Mouse (Mus musculus) embryonic facial prominence, embryonic 13.5 days (tissue): Measurements from ENCODE around the gene Gm21969. TPM values are rescaled to one million over a fixed set of nuclear protein-coding genes. Genes with fewer than 3 reads are reported as not detected.

Source experiments
- ATAC-seq: fragments of 200-750 bp; cut with Nextera tagmentation; 2 replicates; pipeline ENCODE4 v1.8.0; 2017; ENCODE audit warnings: low read depth; ENCODE audit not compliant: insufficient number of reproducible peaks, insufficient read depth, low FRiP score, low TSS enrichment
- H3K27ac ChIP-seq: fragments of 300-500 bp; sonication (generic); 2 replicates; pipeline ENCODE4 v1.5.1; 2015; ENCODE audit warnings: moderate library complexity, mild to moderate bottlenecking, inconsistent platforms
- H3K27me3 ChIP-seq: fragments of 300-500 bp; sonication (generic); 2 replicates; pipeline ENCODE4 v1.6.1; 2015; ENCODE audit warnings: mild to moderate bottlenecking, inconsistent platforms
- H3K36me3 ChIP-seq: fragments of 300-500 bp; sonication (generic); 2 replicates; pipeline ENCODE4 v1.6.1; 2015; ENCODE audit warnings: mild to moderate bottlenecking, inconsistent platforms
- H3K4me1 ChIP-seq: fragments of 300-500 bp; sonication (generic); 2 replicates; pipeline ENCODE4 v1.6.1; 2015; ENCODE audit warnings: inconsistent platforms
- H3K4me2 ChIP-seq: fragments of 300-500 bp; sonication (generic); 2 replicates; pipeline ENCODE4 v1.6.1; 2015; ENCODE audit warnings: moderate library complexity, mild to moderate bottlenecking, inconsistent platforms
- H3K4me3 ChIP-seq: fragments of 300-500 bp; sonication (generic); 2 replicates; pipeline ENCODE4 v1.5.1; 2015; ENCODE audit warnings: mild to moderate bottlenecking, inconsistent platforms
- H3K9ac ChIP-seq: fragments of 300-500 bp; sonication (generic); 2 replicates; pipeline ENCODE4 v1.6.1; 2015; ENCODE audit warnings: mild to moderate bottlenecking, inconsistent platforms
- H3K9me3 ChIP-seq: fragments of 300-500 bp; sonication (generic); 2 replicates; pipeline ENCODE4 v1.6.1; 2016; ENCODE audit warnings: inconsistent platforms
- WGBS: fragments of 180-500 bp; shearing (Covaris S2); methylation state at CpG from one replicate; pipeline ENCODE4 v1.1.7; 2015; ENCODE audit warnings: mixed read lengths; 5-methylcytosine and 5-hydroxymethylcytosine counted together
- polyA plus RNA-seq: library from polyadenylated mRNA; unstranded; fragments of >200 nt; fragmentation: Nextera tagmentation; extraction: Ambion mirVana; gene quantifications from 2 replicates; pipeline ENCODE4 v1.2.1, GENCODE M21; 2015

Gene Gm21969
- polyA plus RNA-seq, 1 experiment from 2014 or later = not detected

DNA sequence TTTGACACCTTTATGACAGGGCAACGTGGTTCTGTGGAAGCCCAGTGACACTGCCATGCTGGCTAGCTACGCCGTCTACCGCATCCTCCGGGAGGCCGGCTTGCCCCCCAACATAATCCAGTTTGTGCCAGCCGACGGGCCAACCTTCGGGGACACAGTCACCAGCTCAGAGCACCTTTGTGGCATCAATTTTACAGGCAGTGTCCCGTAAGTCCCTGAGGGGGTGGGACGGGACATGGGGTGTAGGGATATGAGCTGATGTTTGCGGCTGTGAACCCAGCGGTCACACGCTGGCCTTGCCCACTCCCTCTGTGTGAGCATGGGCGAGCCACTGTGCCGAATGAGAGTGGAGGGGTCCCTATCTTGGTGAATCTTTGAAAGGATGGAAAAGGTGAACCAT, 35.4 kb downstream of the Gm21969 start:
- H3K36me3 ChIP-seq = peaks cover 31% of the 10 kb centered on the region
- H3K4me3 ChIP-seq = no peak overlapping the region
- ATAC-seq = no peak
- WGBS = 92% methylated on average over 16 of the region's 16 CpGs
- peaks cover 24% of the 10 kb centered on the region for H3K27me3 ChIP-seq
- H3K4me1 ChIP-seq = peaks cover 16% of the 10 kb centered on the region
- no peak overlapping the region for H3K27ac ChIP-seq
- H3K9ac ChIP-seq = no peak overlapping the region
- no peak overlapping the region for H3K4me2 ChIP-seq
- no peaks in the 10 kb centered on the region for H3K9me3 ChIP-seq

DNA sequence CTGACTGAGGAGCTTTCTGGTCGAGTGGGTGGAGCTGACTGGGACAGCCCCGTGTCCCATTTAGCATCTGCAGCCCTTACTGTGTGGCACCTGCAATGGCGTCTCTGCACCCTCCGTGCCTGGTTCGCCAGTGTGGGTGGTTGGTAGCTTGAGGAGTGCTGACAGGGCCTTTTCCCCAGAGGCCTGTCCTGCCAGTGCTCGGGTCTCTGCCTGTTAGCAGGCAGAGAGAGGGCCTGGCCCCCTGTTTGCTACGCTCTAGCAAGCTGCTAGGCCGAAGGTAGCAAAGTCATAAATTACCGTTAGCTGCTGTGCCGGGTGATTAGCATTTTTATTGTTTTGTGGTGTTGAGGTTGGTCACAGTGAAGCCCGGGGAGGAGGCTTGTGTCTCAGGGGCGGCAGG, 36.8 kb downstream of the Gm21969 start:
- H3K4me1 ChIP-seq = peaks cover 18% of the 10 kb centered on the region
- H3K9ac ChIP-seq = peak overlapping the region; percentile 2; the same call in 1 of the 2 replicates
- WGBS = 59% methylated on average over 12 of the region's 12 CpGs
- H3K36me3 ChIP-seq = peaks cover 37% of the 10 kb centered on the region
- H3K4me3 ChIP-seq = no peak overlapping the region
- H3K27me3 ChIP-seq = peaks cover 28% of the 10 kb centered on the region
- no peaks in the 10 kb centered on the region for H3K9me3 ChIP-seq
- H3K27ac ChIP-seq = no peak overlapping the region
- no peak for ATAC-seq
- no peak overlapping the region for H3K4me2 ChIP-seq

DNA sequence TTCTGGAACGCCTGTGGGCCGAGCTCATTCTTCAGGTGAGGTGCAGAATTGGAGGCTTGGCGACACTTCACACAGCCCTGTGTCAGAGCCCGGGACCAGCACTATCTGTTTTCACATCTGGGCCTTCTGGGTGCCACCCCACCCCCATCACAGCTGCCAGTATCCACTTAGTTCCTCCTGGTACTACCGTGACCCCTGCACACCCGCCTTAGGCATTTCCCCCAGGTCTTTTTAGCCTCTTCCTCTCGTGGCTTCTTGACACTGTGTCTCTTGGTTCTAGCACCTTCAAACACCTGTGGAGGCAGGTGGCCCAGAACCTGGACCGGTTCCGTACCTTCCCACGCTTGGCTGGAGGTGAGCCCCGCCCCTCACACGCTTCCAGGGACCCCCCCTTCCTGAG, 37.3 kb downstream of the Gm21969 start:
- no peak overlapping the region for H3K4me3 ChIP-seq
- peaks cover 28% of the 10 kb centered on the region for H3K27me3 ChIP-seq
- H3K36me3 ChIP-seq = peaks cover 37% of the 10 kb centered on the region
- peaks cover 18% of the 10 kb centered on the region for H3K4me1 ChIP-seq
- no peak for ATAC-seq
- H3K9me3 ChIP-seq = no peaks in the 10 kb centered on the region
- 63% methylated on average over 12 of the region's 12 CpGs for WGBS
- H3K27ac ChIP-seq = no peak overlapping the region
- no peak overlapping the region for H3K4me2 ChIP-seq
- no peak overlapping the region for H3K9ac ChIP-seq

DNA sequence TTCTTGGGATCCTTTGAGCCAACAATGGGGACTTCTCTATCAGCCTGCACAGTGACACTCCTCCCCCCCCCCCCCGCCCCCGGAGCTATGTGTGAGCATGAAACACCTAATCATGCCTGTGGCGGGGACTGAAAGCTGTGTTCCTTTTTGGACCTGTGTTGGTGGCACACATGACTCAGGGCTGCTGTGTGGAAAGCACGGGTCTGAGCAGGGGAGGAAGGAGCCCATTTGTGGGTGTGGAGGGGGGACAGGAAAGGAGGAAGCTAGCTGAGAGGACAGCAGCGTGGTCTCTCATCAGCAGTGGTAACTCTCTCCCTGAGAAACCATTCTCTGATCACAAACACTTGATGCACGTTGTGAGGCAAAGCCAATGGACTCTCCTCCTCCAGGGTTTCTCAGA, 37.8 kb downstream of the Gm21969 start:
- Histone ChIP-seq H3K9ac (no peak overlapping the region), H3K36me3 (peaks cover 32% of the 10 kb centered on the region), H3K27ac (no peak overlapping the region), H3K4me1 (peaks cover 18% of the 10 kb centered on the region), H3K4me3 (no peak overlapping the region), H3K4me2 (no peak overlapping the region), H3K9me3 (no peaks in the 10 kb centered on the region), H3K27me3 (peaks cover 28% of the 10 kb centered on the region)
- WGBS = 60% methylated on average over 6 of the region's 6 CpGs
- no peak for ATAC-seq

DNA sequence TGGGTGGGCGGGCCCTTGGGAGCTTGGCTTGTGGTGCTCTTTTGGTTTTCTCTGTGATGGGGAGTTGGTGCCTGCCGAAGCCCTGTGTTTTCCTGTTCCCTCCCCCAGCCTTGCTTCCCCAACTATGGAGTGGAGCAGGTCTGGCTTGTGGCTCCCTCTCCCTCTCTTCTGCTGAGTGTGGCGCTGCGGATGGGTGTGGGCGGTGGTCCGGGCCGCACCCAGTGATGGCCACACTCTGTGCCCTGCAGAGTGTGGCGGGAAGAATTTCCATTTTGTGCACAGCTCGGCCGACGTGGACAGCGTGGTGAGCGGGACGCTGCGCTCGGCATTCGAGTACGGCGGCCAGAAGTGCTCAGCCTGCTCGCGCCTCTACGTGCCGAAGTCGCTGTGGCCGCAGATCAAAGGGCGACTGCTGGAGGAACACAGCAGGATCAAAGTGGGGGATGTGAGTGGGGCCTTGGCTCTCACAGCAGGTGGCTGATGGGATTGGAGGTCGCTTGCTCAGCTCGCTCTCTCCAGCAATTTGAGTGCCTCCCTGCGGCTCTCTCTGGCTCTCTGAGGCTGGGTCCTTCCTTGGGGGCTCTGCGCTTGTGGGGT, 38.9 kb downstream of the Gm21969 start:
- Histone ChIP-seq H3K27me3 (peaks cover 28% of the 10 kb centered on the region), H3K4me2 (peak overlapping the region; percentile 54), H3K4me1 (peaks cover 18% of the 10 kb centered on the region), H3K27ac (no peak overlapping the region), H3K4me3 (peak overlapping the region; percentile 24), H3K36me3 (peaks cover 36% of the 10 kb centered on the region), H3K9me3 (no peaks in the 10 kb centered on the region), H3K9ac (peak overlapping the region; percentile 44)
- 5% methylated on average over 30 of the region's 30 CpGs for WGBS
- ATAC-seq = no peak

DNA sequence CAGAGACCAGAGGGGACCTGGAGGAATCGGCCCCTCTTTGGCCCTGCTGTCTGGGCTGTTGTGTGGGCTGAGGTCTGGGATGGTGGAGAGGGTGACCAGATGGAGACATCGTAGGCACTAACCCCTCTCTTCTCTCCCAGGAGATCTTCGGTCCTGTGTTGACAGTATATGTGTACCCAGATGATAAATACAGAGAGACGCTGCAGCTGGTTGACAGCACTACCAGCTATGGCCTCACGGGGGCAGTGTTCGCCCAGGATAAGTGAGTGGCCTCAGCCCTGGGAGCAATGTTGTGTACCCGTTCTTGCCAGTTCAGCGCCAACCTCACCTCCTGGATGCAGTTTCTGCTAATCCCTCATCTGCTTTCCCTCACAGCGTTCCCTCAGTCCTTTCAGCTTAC, 41.0 kb downstream of the Gm21969 start:
- Histone ChIP-seq H3K4me3 (no peak overlapping the region), H3K27ac (no peak overlapping the region), H3K4me1 (peaks cover 18% of the 10 kb centered on the region), H3K9ac (0 out of 2 replicates have a peak overlapping the region, but pooled peaks have one; percentile 12), H3K27me3 (peaks cover 28% of the 10 kb centered on the region), H3K4me2 (no peak overlapping the region), H3K36me3 (peaks cover 34% of the 10 kb centered on the region), H3K9me3 (no peaks in the 10 kb centered on the region)
- WGBS = 18% methylated on average over 9 of the region's 9 CpGs
- no peak for ATAC-seq

DNA sequence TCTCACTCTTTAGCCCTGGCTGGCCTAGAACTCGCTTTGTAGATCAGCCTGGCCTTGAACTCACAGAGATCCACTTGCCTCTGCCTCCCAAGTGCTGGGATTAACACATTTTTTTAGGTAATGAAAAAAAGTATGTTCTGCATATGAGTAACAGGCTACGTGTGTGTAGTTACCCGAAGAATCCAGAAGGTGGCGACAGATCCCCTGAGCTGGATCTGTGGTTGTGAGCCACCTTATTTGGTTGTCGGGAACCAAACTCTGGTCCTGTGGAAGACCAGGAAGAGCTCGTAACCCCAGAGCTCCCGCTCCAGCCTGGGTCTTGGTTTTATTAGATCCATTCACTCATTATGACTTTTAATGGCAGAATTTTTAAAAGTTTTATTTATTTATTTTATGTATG, 43.9 kb downstream of the Gm21969 start:
- Histone ChIP-seq H3K9me3 (no peaks in the 10 kb centered on the region), H3K9ac (no peak overlapping the region), H3K4me3 (no peak overlapping the region), H3K27me3 (peaks cover 19% of the 10 kb centered on the region), H3K36me3 (peaks cover 35% of the 10 kb centered on the region), H3K4me1 (peaks cover 10% of the 10 kb centered on the region), H3K27ac (no peak overlapping the region), H3K4me2 (no peak overlapping the region)
- no peak for ATAC-seq
- WGBS = 83% methylated on average over 7 of the region's 7 CpGs

DNA sequence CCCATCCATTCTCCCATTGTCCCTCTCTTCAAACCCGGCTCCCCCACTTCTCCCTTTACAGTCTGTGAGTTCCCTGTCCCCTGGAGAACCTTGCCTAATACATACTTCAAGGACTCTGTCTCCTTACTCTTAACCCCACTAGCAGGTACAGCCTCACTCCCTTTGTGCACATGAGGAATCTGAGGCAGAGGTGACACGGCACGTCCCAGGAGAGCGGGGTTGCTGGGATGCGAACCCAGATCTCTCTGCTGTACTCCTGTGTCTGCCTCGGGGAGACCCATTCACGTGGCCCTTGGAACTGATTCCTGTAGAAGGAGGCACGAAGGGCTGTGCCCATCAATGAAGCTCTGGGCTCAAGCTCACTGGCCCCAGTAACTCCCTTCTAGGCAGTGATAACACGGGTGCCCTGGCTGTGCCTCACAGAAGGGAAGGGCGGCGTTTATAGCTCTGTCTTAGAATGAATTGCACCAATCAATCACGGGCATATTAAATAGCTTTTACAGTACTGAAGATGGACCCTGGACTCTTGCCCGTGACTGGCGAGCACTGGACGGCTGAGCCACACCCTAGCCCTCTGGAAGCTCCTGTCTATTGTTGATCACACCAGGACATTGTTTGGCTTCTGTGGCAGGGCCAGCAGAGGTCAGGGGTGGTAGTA, 47.2 kb downstream of the Gm21969 start:
- no peaks in the 10 kb centered on the region for H3K4me1 ChIP-seq
- H3K9me3 ChIP-seq = no peaks in the 10 kb centered on the region
- no peak overlapping the region for H3K27ac ChIP-seq
- H3K9ac ChIP-seq = no peak overlapping the region
- H3K36me3 ChIP-seq = peaks cover 24% of the 10 kb centered on the region
- ATAC-seq = no peak; the same call in 1 of the 2 replicates
- no peak overlapping the region for H3K4me3 ChIP-seq
- no peak overlapping the region for H3K4me2 ChIP-seq
- 85% methylated on average over 15 of the region's 15 CpGs for WGBS
- no peaks in the 10 kb centered on the region for H3K27me3 ChIP-seq

DNA sequence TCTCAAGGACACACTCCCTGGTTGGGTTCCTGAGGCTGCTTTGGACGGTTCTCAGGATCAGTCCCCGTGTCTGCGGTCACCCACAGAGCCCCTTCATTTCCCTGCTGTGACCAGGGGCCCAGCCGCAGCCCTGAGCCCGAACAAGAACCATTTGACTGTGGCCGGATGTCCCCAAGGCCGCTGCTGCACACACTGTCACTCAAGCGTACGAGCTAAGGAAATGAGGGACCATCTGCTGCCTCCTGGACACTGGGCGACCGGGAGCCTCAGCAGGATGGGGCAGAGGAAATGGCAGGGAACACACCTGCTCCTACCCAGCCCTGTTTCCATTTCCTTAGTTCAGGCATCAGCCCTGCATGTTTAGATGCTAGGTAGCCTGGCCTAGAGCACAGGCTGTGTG, 47.9 kb downstream of the Gm21969 start:
- H3K9me3 ChIP-seq = no peaks in the 10 kb centered on the region
- H3K27me3 ChIP-seq = no peaks in the 10 kb centered on the region
- H3K4me2 ChIP-seq = no peak overlapping the region
- peaks cover 24% of the 10 kb centered on the region for H3K36me3 ChIP-seq
- no peak overlapping the region for H3K27ac ChIP-seq
- no peak for ATAC-seq
- H3K4me1 ChIP-seq = no peaks in the 10 kb centered on the region
- no peak overlapping the region for H3K4me3 ChIP-seq
- WGBS = 71% methylated on average over 11 of the region's 11 CpGs
- no peak overlapping the region for H3K9ac ChIP-seq

DNA sequence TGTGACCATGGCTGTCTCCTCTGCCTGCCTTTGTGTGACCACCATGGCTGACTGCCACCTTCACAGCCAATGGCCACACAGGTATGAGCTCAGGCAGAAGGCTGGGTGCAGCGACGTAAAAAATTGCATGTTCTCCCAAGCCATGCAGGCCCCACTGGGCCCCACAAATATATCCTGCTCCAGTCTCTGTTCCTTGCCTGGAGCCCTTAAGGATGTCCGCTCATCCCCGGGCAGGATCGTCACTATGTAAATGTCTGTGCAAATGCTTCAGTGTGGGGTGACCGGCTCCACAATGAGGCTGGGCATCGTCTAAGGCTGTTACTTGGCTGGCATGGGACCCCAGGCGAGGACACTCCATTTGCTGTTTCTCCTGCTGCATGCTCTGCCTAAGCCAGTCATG, 50.3 kb downstream of the Gm21969 start, which contains the start of gene Tas1r2:
Gene Tas1r2, plus strand, starts transcription at position 301 of the 400 bp plus-strand sequence.
- Histone ChIP-seq H3K27ac (no peak within 1 kb of the TSS), H3K9ac (no peak within 1 kb of the TSS), H3K27me3 (no peaks in the 10 kb centered on the region), H3K4me3 (no peak within 1 kb of the TSS), H3K4me2 (no peak within 1 kb of the TSS), H3K9me3 (no peaks in the 10 kb centered on the region), H3K36me3 (peaks cover 8% of the 10 kb centered on the region), H3K4me1 (no peaks in the 10 kb centered on the region)
- 85% methylated on average over 8 of the region's 8 CpGs for WGBS
- no peak for ATAC-seq

DNA sequence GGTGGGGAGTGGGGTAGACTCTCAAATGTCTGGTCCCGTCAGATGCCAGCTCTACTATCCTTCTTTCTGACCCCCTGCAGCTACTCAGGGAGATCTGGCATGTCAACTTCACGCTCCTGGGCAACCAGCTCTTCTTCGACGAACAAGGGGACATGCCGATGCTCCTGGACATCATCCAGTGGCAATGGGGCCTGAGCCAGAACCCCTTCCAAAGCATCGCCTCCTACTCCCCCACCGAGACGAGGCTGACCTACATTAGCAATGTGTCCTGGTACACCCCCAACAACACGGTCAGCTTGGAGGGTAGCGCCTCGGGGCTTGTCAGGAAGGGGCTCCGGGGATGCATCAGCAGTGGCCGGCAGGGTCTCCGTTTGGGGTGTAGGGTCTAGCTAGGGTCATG, 58.9 kb downstream of the Gm21969 start:
- Histone ChIP-seq H3K9ac (no peak overlapping the region), H3K4me2 (no peak overlapping the region), H3K9me3 (no peaks in the 10 kb centered on the region), H3K4me3 (no peak overlapping the region), H3K36me3 (no peaks in the 10 kb centered on the region), H3K4me1 (no peaks in the 10 kb centered on the region), H3K27me3 (no peaks in the 10 kb centered on the region), H3K27ac (no peak overlapping the region)
- WGBS = 89% methylated on average over 14 of the region's 14 CpGs
- no peak for ATAC-seq

DNA sequence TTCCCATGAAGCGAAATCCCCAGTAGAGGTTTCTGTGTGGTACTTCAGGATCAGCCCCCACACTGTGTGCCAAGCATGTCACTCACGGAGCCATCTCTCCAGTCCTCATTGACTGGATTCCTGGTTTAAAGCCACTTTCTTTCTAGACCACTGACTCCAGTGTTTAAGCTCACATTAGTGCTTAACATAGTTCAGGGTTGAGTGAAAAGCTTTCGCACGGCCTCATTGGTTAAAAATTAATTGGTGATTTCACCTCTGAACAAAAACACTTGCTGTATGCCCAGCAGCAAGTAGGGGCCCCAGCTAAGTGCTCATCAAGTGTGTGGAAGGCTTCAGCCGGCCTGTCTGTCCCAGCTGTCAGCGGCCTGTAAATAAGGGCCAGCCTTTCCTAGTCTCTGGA, 64.6 kb downstream of the Gm21969 start:
- Histone ChIP-seq H3K4me3 (no peak overlapping the region), H3K9ac (no peak overlapping the region), H3K9me3 (no peaks in the 10 kb centered on the region), H3K27ac (no peak overlapping the region), H3K36me3 (no peaks in the 10 kb centered on the region), H3K4me2 (no peak overlapping the region), H3K27me3 (no peaks in the 10 kb centered on the region), H3K4me1 (no peaks in the 10 kb centered on the region)
- ATAC-seq = no peak
- 74% methylated on average over 6 of the region's 6 CpGs for whole genome bisulfite sequencing
